Mouse (Mus musculus): ENCODE results near the gene Igfbp3. TPM values are rescaled to one million over a fixed set of nuclear protein-coding genes. Genes with fewer than 3 reads are reported as not detected.
"Not testable (repeated sequence)": the region's sequence is repeated elsewhere in the genome, so short reads cannot be mapped to it uniquely, and the experiment has no call there.

The Igfbp3 gene
- polyA plus RNA-seq, 1 experiment = 300 TPM

GRCm38 (mm10) chr11:7226810-7227550, 13.3 kb upstream of the Igfbp3 start:
- no peak for DNase-seq
- Histone ChIP-seq H3K27ac (ENCODE audit: insufficient read depth, low read depth, low read length) (no peak overlapping the region), H3K27me3 (replicated peaks; ENCODE audit: control insufficient read depth, insufficient read depth, low read length) (no peaks in the 10 kb centered on the region), H3K4me1 (ENCODE audit: control insufficient read depth, insufficient read depth, low read length) (no peaks in the 10 kb centered on the region; the same call in 1 of the 2 replicates), H3K36me3 (ENCODE audit: control insufficient read depth, insufficient read depth, low read length) (no peaks in the 10 kb centered on the region), H3K4me3 (ENCODE audit: insufficient read depth, low read depth, low read length) (no peak overlapping the region)
- TF ChIP-seq POLR2A (IDR thresholded peaks at IDR 0.05; ENCODE audit: low read depth, low read length) (no peak), CTCF (conservative IDR thresholded peaks at IDR 0.05; ENCODE audit: insufficient read depth, insufficient read length, low read depth, low read length) (no peak)
- WGBS = 85% methylated on average over 7 of the region's 7 CpGs

- Histone ChIP-seq H3K4me1 (ENCODE audit: control insufficient read depth, insufficient read depth, low read length) (no peaks in the 10 kb centered on the region; the same call in 1 of the 2 replicates), H3K36me3 (ENCODE audit: control insufficient read depth, insufficient read depth, low read length) (no peaks in the 10 kb centered on the region), H3K27ac (ENCODE audit: insufficient read depth, low read depth, low read length) (no peak overlapping the region), H3K27me3 (replicated peaks; ENCODE audit: control insufficient read depth, insufficient read depth, low read length) (no peaks in the 10 kb centered on the region), H3K4me3 (ENCODE audit: insufficient read depth, low read depth, low read length) (no peak overlapping the region)
- TF ChIP-seq CTCF (conservative IDR thresholded peaks at IDR 0.05; ENCODE audit: insufficient read depth, insufficient read length, low read depth, low read length) = no peak
- no peak for TF ChIP-seq POLR2A (IDR thresholded peaks at IDR 0.05; ENCODE audit: low read depth, low read length)
- 93% methylated on average over 2 of the region's 2 CpGs for WGBS
- DNase-seq = no peak
Observed at GRCm38 (mm10) chr11:7226200-7226599, 12.5 kb upstream of the Igfbp3 start.

- 81% methylated on average over 8 of the region's 8 CpGs for WGBS
- H3K4me1 ChIP-seq (ENCODE audit: control insufficient read depth, insufficient read depth, low read length); DNase-seq; H3K27me3 ChIP-seq (replicated peaks; ENCODE audit: control insufficient read depth, insufficient read depth, low read length); H3K36me3 ChIP-seq (ENCODE audit: control insufficient read depth, insufficient read depth, low read length); H3K27ac ChIP-seq (ENCODE audit: insufficient read depth, low read depth, low read length); H3K4me3 ChIP-seq (ENCODE audit: insufficient read depth, low read depth, low read length): not testable (repeated sequence)
- 0 out of 2 replicates have a peak, but pooled peaks have one; percentile 5 for TF ChIP-seq CTCF (conservative IDR thresholded peaks at IDR 0.05; ENCODE audit: insufficient read depth, insufficient read length, low read depth, low read length)
Observed at GRCm38 (mm10) chr11:7221826-7222225, 8.1 kb upstream of the Igfbp3 start.

GRCm38 (mm10) chr11:7215703-7216102, 2.0 kb upstream of the Igfbp3 start:
- Histone ChIP-seq H3K36me3 (ENCODE audit: control insufficient read depth, insufficient read depth, low read length) (no peaks in the 10 kb centered on the region), H3K27ac (ENCODE audit: insufficient read depth, low read depth, low read length) (no peak overlapping the region), H3K4me1 (ENCODE audit: control insufficient read depth, insufficient read depth, low read length) (no peaks in the 10 kb centered on the region), H3K27me3 (replicated peaks; ENCODE audit: control insufficient read depth, insufficient read depth, low read length) (no peaks in the 10 kb centered on the region), H3K4me3 (ENCODE audit: insufficient read depth, low read depth, low read length) (no peak overlapping the region)
- peak; percentile 58 for TF ChIP-seq CTCF (conservative IDR thresholded peaks at IDR 0.05; ENCODE audit: insufficient read depth, insufficient read length, low read depth, low read length)
- no peak for TF ChIP-seq POLR2A (IDR thresholded peaks at IDR 0.05; ENCODE audit: low read depth, low read length)
- DNase-seq = peak; percentile 78
- WGBS = 9% methylated on average over 8 of the region's 8 CpGs

- no peak overlapping the region for H3K27ac ChIP-seq (ENCODE audit: insufficient read depth, low read depth, low read length)
- DNase-seq = peak; percentile 77
- H3K4me1 ChIP-seq (ENCODE audit: control insufficient read depth, insufficient read depth, low read length) = no peaks in the 10 kb centered on the region
- WGBS = 6% methylated on average over 14 of the region's 14 CpGs
- H3K27me3 ChIP-seq (replicated peaks; ENCODE audit: control insufficient read depth, insufficient read depth, low read length) = no peaks in the 10 kb centered on the region
- H3K36me3 ChIP-seq (ENCODE audit: control insufficient read depth, insufficient read depth, low read length) = no peaks in the 10 kb centered on the region
- TF ChIP-seq CTCF (conservative IDR thresholded peaks at IDR 0.05; ENCODE audit: insufficient read depth, insufficient read length, low read depth, low read length) (peak; percentile 49), POLR2A (IDR thresholded peaks at IDR 0.05; ENCODE audit: low read depth, low read length) (no peak)
- no peak overlapping the region for H3K4me3 ChIP-seq (ENCODE audit: insufficient read depth, low read depth, low read length)
Observed at GRCm38 (mm10) chr11:7214761-7215160, 1.0 kb upstream of the Igfbp3 start.

GRCm38 (mm10) chr11:7214342-7214660, 578 bp upstream of the Igfbp3 start:
- 1% methylated on average over 12 of the region's 12 CpGs for WGBS
- Histone ChIP-seq H3K27ac (ENCODE audit: insufficient read depth, low read depth, low read length) (no peak overlapping the region), H3K27me3 (replicated peaks; ENCODE audit: control insufficient read depth, insufficient read depth, low read length) (no peaks in the 10 kb centered on the region), H3K36me3 (ENCODE audit: control insufficient read depth, insufficient read depth, low read length) (no peaks in the 10 kb centered on the region), H3K4me3 (ENCODE audit: insufficient read depth, low read depth, low read length) (peak overlapping the region; percentile 60), H3K4me1 (ENCODE audit: control insufficient read depth, insufficient read depth, low read length) (no peaks in the 10 kb centered on the region)
- DNase-seq = no peak
- TF ChIP-seq CTCF (conservative IDR thresholded peaks at IDR 0.05; ENCODE audit: insufficient read depth, insufficient read length, low read depth, low read length) (no peak), POLR2A (IDR thresholded peaks at IDR 0.05; ENCODE audit: low read depth, low read length) (no peak)

GRCm38 (mm10) chr11:7213161-7213500, 592 bp downstream of the Igfbp3 start:
- DNase-seq = peak; percentile 16
- H3K36me3 ChIP-seq (ENCODE audit: control insufficient read depth, insufficient read depth, low read length) = no peaks in the 10 kb centered on the region
- H3K4me3 ChIP-seq (ENCODE audit: insufficient read depth, low read depth, low read length) = peak overlapping the region; percentile 60
- H3K27ac ChIP-seq (ENCODE audit: insufficient read depth, low read depth, low read length) = no peak overlapping the region
- H3K27me3 ChIP-seq (replicated peaks; ENCODE audit: control insufficient read depth, insufficient read depth, low read length) = no peaks in the 10 kb centered on the region
- under 1% methylated on average over 19 of the region's 19 CpGs for WGBS
- no peaks in the 10 kb centered on the region for H3K4me1 ChIP-seq (ENCODE audit: control insufficient read depth, insufficient read depth, low read length)
- TF ChIP-seq POLR2A (IDR thresholded peaks at IDR 0.05; ENCODE audit: low read depth, low read length) (no peak), CTCF (conservative IDR thresholded peaks at IDR 0.05; ENCODE audit: insufficient read depth, insufficient read length, low read depth, low read length) (no peak)

Data from kidney, adult 2 months (tissue).